Mouse (Mus musculus): ENCODE measurements around the gene Timm23.
"Not testable (repeated sequence)": the region's sequence is repeated elsewhere in the genome, so short reads cannot be mapped to it uniquely, and the experiment has no call there.

The Timm23 gene

DNA sequence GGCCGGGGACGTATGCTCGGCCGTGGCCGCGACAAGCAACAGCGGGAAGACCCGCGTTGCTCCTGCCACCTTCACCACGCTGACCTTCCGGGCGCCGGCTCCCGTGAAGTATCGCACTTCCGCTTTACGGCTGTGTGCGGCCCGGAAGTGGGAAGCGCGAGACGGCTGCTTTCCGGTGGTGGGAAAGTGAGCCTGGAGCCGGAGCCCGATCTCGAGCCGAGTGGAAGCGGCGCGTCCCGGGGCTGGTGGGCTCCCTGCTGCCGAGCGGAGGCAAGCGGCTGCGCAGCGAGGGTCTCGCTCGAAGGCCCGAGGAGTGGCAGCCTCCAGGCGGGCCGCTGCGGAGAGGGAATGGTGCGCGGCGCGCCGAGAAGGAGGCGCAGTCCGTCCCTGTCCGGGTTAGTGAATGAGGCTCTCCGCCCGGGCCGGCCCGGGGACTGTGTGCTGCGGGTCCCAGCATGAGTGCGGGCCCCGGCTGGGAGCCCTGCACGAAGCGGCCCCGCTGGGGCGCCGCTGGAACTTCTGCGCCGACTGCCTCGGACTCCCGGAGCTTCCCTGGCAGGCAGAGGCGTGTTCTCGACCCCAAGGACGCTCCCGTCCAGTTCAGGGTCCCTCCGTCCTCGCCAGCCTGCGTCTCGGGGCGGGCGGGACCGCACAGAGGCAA, at the start of gene Timm23, which contains the start of gene Parg:
Timm23 (minus strand) TSS at position 108 of the 661 bp plus-strand sequence.
Parg (plus strand) TSS at position 159 of the 661 bp plus-strand sequence.
- DNase-seq (ENCODE audit: low spot score) = peak; percentile 54

GRCm38 (mm10) chr14:32249616-32250015, 47.9 kb upstream of the Timm23 start:
- DNase-seq (ENCODE audit: low spot score) = no peak

GRCm38 (mm10) chr14:32246019-32246418, 44.3 kb upstream of the Timm23 start:
- DNase-seq (ENCODE audit: low spot score) = no peak

- DNase-seq (ENCODE audit: low spot score) = no peak
These were observed 40.7 kb upstream of the Timm23 start for GRCm38 (mm10) chr14:32242401-32242800.

DNA sequence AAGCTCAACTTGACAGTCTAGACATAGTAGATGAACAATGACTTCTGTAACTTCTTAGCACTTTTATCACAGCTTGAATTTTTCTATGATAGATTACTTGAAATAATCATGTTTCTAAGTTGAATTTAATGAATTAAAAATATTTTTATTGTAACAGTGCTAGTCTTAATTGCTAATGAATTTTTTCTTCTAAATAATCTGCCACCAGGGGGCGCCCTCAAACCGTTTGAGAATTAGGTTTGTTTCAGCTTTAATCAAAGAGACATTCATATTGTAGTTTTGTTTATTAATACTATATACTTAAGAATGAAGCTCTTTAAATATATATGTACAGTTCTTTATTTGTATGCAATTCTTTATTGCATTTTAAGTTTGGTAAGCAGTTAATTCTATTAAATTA, 27.3 kb upstream of the Timm23 start:
- peak; percentile 13 for DNase-seq (ENCODE audit: low spot score)

- DNase-seq (ENCODE audit: low spot score) = no peak
These were observed 24.9 kb upstream of the Timm23 start for GRCm38 (mm10) chr14:32226601-32227000.

DNA sequence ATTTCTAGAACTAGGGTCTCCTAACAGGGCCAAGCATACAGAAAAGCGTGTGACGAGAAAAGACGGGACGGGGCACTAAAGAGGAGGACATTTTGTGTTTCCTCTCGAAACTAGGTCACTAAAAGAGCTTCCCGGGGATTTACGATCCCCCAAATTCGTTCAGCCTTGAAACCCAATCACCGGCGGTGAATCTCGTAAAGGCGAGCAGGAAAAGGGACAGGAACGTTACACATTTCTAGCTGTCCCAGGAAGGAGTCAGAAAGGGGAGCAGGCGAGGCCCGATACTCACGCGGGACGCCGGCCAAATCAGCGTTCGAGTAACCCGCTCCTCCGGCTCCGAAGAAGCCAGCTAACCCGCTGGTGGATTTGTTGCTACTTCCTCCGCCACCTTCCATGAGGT, 344 bp downstream of the Timm23 start:
- no peak for DNase-seq (ENCODE audit: low spot score)

DNA sequence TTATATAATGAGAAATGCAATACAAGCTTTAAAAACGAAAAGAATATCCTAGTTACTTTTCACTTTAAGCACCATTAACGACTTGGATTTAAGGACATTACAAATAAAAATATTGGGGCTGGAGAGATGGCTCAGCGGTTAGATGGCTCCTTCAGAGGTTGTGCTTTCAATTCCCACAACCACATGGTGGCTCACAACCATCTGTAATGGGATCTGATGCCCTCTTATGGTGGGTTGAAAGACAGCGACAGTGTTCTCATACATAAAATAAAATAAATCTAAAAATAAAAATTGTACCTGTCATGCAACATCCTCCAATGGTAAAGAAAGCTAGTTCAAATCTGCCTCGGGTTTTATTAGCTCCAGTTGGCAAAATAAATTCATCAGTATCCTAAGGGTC, 8.1 kb downstream of the Timm23 start:
- DNase-seq (ENCODE audit: low spot score) = not testable (repeated sequence)

- no peak for DNase-seq (ENCODE audit: low spot score)
These were observed 9.3 kb downstream of the Timm23 start for GRCm38 (mm10) chr14:32192437-32192836.

- DNase-seq (ENCODE audit: low spot score) = no peak
These were observed 9.8 kb downstream of the Timm23 start for GRCm38 (mm10) chr14:32191926-32192325.

DNA sequence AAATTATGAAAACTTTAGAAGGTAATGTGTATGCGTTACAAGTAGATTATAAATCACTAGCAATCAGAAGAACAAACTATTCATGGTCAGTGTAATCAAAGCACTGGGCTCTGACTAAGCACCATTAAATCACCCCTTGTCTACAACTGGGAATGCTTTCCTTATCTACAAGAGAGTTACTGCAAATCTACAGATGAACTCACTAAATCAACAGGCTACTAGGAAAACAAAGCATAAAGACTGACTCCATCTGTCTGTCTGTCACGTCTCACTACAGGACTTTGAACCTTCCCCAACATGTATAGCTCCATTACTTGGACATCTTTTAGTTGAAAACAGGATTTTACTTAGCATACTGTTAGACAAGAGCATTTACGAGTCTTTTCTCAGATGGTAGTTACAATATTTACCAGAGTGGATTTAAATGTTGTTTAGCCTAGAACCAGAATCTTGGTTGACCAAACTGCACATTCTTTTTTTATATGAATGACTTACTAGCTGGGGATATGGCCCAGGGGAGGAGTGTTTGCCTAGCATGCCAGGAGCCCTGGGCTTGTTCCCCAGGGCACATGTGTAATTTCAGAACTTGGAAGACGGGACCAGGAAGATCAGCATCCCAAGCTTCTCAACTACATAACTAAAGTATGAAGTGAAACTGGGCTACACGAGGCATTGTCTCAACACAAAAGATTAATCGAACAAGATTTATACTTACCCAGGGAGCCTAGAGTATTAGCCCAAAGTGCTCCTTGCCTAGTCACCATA, 10.9 kb downstream of the Timm23 start:
- DNase-seq (ENCODE audit: low spot score) = no peak

DNA sequence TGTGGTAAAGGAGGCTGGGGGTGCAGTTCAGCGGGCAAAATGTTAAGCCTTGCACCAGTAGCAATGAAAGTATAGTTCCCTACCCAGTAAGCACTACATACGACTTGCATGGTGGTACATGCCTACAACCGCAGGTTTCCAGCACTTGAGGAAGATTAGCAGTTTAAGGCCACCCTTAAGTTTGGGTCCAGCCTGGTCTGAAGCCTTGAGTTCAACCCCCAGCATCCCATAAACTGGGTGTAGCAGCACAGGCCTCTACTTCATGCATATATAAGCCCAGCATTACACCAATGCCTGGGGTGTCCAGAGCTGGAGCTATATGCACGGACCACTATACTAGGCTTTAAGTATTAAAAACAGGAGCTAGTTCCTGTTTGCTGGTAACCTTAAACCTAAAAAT, 17.9 kb downstream of the Timm23 start:
- no peak for DNase-seq (ENCODE audit: low spot score)

DNA sequence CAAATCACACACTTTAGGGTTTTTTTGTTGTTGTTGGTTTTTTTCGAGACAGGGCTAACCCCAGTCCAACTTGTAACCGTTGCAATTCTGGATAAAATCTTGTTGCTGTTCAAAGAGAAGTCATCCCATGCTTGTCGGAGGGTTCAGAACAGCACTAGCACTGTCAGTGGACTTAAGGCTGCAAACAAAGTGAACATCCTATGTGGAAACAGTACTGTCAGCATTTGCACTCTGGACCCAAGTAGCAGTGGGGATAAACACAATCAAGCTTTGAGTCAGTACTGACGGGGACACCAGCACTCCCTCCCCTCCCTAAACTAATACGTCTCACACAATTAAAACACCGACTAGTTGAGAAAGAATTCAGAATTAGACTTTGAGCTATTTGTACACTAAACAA, 20.8 kb downstream of the Timm23 start:
- DNase-seq (ENCODE audit: low spot score) = no peak

DNA sequence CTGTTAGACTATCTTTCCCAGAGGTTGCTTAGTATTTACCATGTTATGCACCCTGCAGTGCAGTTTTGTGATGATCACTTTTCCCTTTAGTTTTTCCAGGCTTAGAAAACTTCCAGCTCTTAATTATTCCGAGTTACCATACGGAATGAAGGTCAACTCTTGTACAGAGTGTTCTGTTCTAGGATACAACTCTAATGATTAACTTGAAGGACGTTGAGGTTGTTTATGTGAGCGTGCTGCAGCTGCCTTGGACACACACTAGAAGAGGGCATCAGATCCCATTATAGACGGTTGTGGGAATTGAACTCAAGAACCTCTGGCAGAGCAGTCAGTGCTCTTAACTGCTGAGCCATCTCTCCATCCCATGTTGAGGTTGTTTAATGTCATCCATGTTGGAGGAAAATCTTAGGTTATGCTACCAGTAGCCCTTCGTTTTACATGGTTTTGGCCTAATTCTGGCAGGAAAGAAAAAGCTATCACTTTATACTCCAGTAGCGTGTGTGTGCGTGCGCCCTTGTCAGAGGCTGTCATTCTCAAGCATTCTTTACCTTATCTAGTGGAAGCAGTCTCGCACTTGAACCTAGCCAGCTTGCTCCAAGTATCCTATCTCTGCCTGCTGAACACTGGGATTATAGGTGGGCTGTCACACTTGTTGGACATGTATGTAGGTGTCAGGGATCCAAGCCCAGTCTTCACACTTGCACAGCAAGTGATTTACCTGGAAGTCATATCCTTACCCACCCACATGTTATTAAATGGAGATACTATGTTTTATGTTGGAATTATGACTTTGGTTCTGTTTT, 22.1 kb downstream of the Timm23 start:
- DNase-seq (ENCODE audit: low spot score) = no peak

GRCm38 (mm10) chr14:32176590-32176989, 25.1 kb downstream of the Timm23 start:
- DNase-seq (ENCODE audit: low spot score) = not testable (repeated sequence)

GRCm38 (mm10) chr14:32175310-32175709, 26.4 kb downstream of the Timm23 start:
- DNase-seq (ENCODE audit: low spot score) = no peak

- DNase-seq (ENCODE audit: low spot score) = no peak
These were observed 31.6 kb downstream of the Timm23 start for GRCm38 (mm10) chr14:32170137-32170536.

GRCm38 (mm10) chr14:32168653-32169231, 33.0 kb downstream of the Timm23 start:
- no peak for DNase-seq (ENCODE audit: low spot score)

DNA sequence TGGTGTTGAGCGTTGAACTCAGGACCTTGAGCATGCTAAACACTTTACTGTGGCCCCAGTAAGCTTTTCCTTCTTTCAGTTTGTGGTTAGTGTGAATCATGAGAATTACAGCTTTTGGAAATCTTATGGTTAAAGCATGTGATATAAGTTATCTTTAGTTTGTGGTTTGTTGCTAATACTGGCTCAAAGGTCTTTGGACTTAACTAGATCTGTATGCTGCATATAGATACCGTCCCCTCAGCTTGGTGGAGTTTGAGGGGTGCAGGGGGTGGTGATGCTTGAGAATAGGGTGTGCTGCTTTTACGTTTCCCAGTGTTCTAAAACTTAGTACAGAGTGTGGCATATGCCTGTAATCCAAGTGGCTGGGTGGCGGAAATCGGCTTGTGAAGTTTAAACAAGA, 34.4 kb downstream of the Timm23 start:
- DNase-seq (ENCODE audit: low spot score) = no peak

GRCm38 (mm10) chr14:32166840-32167239, 34.9 kb downstream of the Timm23 start:
- no peak for DNase-seq (ENCODE audit: low spot score)

DNA sequence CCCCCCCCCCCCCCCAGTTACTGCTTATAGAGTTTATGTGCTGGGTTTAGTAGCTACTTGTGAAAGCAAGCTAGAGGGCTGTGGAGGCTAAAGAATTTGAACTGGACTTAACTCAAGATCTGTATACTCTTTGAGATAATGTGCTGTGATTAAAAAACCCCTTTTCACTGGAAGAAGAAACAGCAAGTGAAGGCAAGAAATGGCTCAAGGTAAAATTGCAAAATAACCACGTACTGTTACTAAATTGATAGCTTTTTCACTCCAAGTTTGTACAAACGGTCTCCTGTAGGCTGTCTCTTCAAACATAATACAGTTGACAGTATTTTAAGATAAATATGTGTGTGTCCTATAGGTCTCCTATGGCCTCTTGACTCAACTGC, 35.6 kb downstream of the Timm23 start:
- DNase-seq (ENCODE audit: low spot score) = no peak

Data from ovary, postnatal 10 days (tissue).